Mouse (Mus musculus) frontal cortex, adult (tissue): ENCODE results near the gene Bpifb6.

Experiments
- ATAC-seq: cut with Nextera tagmentation; 2 replicates; pipeline ENCODE4 v1.9.2; 2017; ENCODE audit warnings: mild to moderate bottlenecking, moderate library complexity, mixed read lengths; ENCODE audit not compliant: low TSS enrichment

The Bpifb6 gene

GRCm38 (mm10) chr2:153900088-153900487 lies at the start of gene Bpifb6:
TSS of gene Bpifb6 (plus strand) at chr2:153900388.
- ATAC-seq = no peak

DNA sequence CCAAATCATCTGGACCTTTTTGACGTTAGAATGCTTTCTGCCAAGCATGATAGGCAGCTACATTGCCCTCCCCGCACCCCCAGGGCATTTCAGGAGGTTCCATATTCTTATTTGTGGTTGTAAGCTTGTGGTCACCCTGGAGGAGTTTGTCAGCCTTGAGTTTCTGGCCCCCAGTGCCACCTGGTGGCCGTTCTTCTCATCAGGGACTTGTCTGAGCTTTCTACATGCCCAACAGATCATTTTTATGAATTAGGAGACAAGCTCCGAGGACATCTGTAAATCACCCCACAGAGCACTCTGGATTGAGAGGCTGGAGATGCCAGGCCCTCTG lies 49.2 kb upstream of the Bpifb6 start:
- ATAC-seq = 0 out of 2 replicates have a peak, but pooled peaks have one; percentile 55

- ATAC-seq = no peak
These were observed 46.6 kb upstream of the Bpifb6 start for GRCm38 (mm10) chr2:153853544-153853943.

- no peak for ATAC-seq
These were observed 40.6 kb upstream of the Bpifb6 start for GRCm38 (mm10) chr2:153859581-153859980.

DNA sequence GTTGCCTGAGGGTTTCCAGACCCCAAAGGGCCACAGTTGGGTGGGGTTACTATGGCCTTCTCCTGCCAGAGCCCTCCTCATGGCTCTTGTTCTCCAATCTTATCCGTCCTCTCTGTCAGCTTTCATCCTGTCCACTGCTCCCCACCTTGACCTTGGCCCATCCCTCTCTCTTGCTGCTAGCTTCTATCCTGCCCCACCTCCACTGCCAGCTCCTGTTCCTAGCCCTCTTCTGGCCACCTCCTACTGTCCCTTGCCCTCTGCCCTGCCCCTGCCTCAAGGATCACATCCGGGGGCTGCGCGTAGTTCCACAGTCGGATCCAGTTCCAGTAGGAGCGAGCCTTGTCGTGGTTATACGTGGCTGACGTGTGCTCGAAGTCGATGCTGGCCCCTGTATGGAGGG lies 39.9 kb upstream of the Bpifb6 start:
- ATAC-seq = no peak

GRCm38 (mm10) chr2:153860715-153861114 lies 39.5 kb upstream of the Bpifb6 start:
- ATAC-seq = no peak

GRCm38 (mm10) chr2:153861960-153862359 lies 38.2 kb upstream of the Bpifb6 start:
- ATAC-seq = no peak

DNA sequence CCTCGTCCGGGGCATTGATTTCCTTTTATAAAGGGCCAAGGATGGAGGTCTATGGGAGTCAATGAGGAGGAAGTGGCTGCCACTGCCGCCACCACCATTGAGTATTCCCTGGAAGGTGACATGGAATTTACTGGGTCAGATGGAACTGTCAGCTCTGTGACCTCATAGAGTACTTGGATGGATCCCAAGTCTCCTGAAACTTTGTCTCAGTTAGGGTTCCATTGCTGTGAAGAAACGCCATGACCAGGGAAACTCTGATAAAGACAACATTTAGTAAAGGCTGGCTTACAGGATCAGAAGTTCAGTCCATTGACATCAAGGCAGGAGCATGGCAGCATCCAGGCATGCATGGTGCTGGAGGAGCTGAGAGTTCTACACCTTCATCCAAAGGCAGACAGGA lies 29.2 kb upstream of the Bpifb6 start, which contains the start of gene Sun5:
TSS of gene Sun5 (minus strand) at position 101 of the 400 bp plus-strand sequence.
- ATAC-seq = no peak

GRCm38 (mm10) chr2:153874745-153875144 lies 25.4 kb upstream of the Bpifb6 start, which contains the start of gene Bpifb2:
TSS of gene Bpifb2 (plus strand) at chr2:153875045.
- no peak for ATAC-seq

DNA sequence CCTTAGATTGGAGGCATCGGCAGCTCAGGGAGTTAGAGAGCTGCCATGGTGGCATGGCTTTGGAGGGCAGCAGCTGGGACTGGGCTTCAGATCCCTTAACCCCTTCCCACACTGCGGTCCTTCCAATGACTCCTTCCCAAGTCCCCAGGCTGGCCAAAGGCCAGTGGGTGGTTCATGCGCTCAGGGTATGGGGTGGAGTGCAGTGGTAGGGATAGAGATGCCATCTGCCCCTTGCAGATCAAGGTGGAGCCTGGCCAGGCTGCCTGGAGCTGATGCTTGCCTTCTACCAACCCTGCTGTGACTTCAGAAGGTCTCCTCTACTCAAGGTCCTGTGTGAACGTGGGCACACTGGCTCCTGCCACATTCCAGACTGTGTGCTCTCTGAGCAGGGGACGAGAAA lies 1.1 kb upstream of the Bpifb6 start:
- ATAC-seq = no peak

DNA sequence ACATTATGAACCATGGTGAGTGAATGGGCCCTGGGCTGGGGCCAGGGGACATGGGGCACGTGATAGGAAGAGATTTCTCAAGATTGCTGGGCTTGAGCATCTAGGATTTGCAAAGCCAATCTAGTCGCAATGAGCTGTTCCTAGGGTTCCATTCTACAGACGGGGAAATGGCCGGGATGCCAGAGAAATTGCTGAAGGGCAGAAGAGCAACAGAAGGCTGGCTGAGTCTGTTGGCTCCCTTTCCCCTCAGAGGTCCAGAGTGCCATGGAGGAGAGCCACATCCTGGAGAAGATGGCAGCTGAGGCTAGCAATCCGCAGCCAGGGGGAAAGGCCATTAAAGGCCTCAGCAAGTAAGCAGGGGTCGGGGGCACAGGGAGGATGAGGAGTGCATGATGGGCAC lies 2.5 kb downstream of the Bpifb6 start:
- ATAC-seq = no peak

DNA sequence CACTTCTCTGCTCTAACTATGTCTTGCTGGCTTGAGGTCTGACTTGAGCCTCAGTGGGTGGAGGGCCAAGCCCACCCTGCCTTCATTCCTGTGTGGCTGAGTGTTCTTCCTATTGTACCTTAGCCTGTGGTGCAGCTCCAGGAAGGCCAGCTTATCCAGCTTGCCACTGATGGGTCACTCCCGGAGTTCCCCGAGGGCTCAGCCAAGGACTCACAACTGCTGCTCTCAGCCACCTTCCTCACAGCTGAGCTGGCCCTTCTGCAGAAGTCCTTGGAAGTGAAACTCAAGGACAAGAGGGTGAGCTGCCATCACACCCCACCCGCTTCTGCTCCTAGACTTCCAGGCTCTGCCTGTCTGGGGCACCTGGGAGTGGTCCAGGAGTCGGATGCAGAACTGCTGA lies 6.4 kb downstream of the Bpifb6 start:
- ATAC-seq = no peak

- ATAC-seq = peak; percentile 81
These were observed 14.0 kb downstream of the Bpifb6 start for GRCm38 (mm10) chr2:153914151-153914550.

DNA sequence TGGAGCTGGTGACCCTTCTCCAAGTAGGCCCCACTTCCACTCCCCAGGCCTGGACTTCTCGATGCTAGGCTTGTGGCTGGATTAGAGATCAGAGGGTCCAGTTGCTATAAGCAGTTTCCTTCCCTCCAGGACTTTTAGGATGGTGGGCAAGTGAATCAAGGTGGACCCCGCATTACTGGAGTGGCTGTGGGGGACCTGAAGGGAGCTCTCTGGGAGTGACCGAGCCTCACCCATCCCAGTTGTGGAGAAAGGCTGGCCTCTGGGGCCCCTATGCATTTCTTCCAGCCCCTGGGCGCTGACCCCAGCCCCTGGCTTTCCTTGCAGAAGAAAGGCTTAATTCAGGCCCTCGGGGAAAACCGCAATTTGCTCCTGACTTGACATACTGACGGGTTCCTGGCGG lies 17.7 kb downstream of the Bpifb6 start, which contains the start of gene Bpifb3:
TSS of gene Bpifb3 (plus strand) at position 301 of the 400 bp plus-strand sequence.
- no peak for ATAC-seq

- ATAC-seq = peak; percentile 98
These were observed 21.1 kb downstream of the Bpifb6 start for GRCm38 (mm10) chr2:153921246-153921645.

GRCm38 (mm10) chr2:153929871-153930413 lies 29.8 kb downstream of the Bpifb6 start:
- ATAC-seq = peak; percentile 52; the same call in 1 of the 2 replicates

GRCm38 (mm10) chr2:153931125-153931524 lies 30.9 kb downstream of the Bpifb6 start:
- ATAC-seq = peak; percentile 52

- ATAC-seq = no peak
These were observed 33.1 kb downstream of the Bpifb6 start for GRCm38 (mm10) chr2:153933311-153933710.

DNA sequence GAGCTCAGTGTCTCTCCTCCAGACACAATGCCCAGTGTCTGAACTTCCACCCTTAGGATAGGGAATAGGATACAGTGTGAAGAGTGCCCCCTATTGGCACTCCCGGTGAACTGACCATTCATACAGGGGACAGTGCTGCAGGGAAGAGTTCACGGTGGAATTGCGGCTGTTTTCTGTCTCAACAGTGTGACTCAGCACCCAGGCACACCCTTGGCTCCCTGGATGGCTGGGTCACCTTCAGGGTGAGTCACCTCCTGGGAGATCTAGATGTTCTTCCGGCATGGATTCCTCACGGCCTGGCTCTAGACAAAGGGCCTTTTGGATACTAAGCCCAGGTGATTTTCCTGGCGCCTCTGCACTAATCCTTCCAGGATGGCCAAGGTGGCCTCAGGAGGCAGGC lies 35.2 kb downstream of the Bpifb6 start:
- ATAC-seq = no peak

DNA sequence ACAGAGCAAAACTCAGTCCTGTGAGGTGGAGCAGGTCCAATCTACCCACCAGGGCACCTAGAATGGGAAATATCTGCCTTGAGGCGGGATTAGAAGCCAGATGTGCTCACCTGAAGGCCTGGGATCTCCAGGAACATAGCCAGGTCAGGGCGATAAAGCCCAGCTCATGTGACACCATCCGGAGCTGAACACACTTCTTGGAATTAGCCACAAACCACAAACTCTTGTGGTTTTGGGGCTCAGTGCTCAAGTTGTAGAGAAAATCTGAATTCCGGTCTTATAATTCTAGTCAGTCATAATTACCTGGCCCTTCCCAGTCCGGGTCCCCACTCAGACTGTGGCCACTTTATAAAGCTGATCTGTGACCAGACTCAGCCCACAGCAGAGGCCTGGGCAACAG lies 37.7 kb downstream of the Bpifb6 start, which contains the start of gene Bpifb4:
TSS of gene Bpifb4 (plus strand) at position 370 of the 400 bp plus-strand sequence.
- no peak for ATAC-seq

GRCm38 (mm10) chr2:153943537-153943936 lies 43.3 kb downstream of the Bpifb6 start:
- ATAC-seq = peak; percentile 59; the same call in 1 of the 2 replicates

DNA sequence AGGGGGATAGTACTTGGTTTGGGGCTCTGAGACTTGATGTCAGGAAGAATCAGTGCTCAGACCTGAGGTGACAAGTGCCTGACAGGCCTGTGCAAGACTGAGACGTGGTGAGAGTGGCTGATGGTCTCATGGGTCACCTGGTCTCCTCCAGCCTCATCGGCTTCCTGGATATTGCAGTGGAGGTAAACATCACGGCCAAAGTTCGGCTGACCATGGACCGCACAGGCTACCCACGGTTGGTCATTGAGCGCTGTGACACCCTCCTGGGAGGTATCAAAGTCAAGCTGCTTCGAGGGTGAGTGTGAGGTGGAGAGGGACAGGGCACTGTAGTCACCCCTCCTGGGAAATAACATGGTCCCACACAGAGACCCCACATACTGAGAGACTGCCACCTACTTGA lies 44.4 kb downstream of the Bpifb6 start:
- ATAC-seq = no peak

- ATAC-seq = peak; percentile 59; the same call in 1 of the 2 replicates
These were observed 52.7 kb downstream of the Bpifb6 start for GRCm38 (mm10) chr2:153952897-153953296.

- ATAC-seq = no peak
These were observed 53.6 kb downstream of the Bpifb6 start for GRCm38 (mm10) chr2:153953836-153954235.
